Mouse (Mus musculus) MN1 (cell line): ENCODE measurements around the gene Letm1.
A peak's percentile ranks its signal among the peaks of the same experiment; 100 is the strongest.

Source experiments
- DNase-seq: peaks from one replicate; pipeline ENCODE4 v3.0.0-alpha.2; 2016; ENCODE audit warnings: low spot score

The Letm1 gene

GRCm38 (mm10) chr5:33738341-33738740, 44.3 kb downstream of the Letm1 start:
- DNase-seq, result no peak

DNA sequence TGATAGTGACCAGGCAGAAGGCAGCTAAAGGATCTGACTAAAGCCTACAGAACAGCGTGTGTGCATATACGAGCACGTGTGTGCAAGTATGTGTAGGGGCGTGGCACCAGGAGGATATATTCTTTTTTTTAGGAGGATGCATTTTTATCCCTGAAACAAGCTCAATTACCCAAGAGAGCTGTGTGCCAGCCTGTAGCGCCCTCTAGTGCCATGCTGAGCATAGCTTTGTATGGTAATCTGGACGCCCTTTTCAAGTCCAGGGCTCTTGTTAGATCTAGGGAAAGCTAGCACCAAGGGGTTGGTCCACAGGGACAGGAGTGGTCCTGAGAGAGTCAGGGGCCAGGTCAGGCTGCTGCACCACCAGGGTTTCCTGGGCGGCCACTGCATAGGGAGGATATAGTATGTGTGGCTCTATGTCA, 44.7 kb downstream of the Letm1 start:
- DNase-seq, result peak; percentile 87

DNA sequence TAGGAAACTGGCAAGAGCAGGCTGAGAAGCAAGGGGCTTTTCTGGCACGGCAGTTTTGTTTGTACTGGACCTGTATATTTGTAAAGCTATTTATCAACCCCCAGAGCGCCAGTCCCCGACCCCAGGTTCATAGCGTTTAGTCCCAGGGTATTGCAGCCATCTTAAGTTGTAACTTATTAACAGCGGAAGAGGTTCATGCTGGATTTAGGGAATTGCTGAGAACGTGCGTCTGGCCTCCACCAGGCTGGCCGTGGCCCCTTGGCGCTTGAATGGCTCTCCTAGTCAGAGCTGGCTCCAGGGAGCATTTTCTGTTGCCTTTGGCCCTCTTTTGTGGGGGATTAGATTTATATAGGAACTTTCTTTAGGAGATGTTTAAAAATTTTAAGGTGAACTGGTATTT, 46.4 kb downstream of the Letm1 start:
- DNase-seq, result no peak

DNA sequence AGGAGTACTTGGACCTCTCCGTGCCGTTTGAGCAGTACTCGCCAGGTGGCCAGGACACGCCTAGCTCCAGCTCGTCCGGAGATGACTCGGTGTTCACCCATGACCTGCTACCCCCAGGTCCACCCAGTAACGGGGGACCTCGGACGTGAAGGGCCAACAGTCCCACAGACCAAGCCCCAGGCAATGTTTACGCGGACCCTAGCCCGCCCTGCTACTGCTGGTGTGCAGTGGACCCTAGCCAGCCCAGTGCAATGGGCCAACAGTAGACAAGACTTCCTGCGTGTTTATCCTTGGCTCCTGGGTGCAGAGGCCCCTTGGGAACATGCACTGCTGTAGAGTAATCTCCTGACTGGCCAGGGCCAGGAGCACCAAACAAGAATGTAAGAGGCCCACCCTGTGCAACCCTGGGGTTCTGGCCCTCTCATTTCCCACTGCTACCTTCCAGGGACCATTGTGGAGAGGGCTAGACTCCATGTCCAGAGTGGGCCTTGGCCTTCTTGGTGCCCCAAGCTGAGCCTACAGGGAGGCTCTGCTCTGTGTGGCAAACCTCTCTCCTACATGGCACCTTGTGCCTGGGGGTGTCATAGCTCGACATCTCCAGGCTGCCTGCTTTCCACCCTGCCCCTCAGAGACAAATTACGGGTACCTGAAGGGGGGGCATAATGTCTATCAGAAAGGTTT, 47.1 kb downstream of the Letm1 start:
- no peak for DNase-seq

GRCm38 (mm10) chr5:33733837-33734236, 48.8 kb downstream of the Letm1 start:
- DNase-seq, result no peak

GRCm38 (mm10) chr5:33731051-33731450, 51.6 kb downstream of the Letm1 start:
- no peak for DNase-seq

GRCm38 (mm10) chr5:33730516-33730915, 52.1 kb downstream of the Letm1 start:
- no peak for DNase-seq

- no peak for DNase-seq
Measured at GRCm38 (mm10) chr5:33728841-33729240, 53.8 kb downstream of the Letm1 start.

GRCm38 (mm10) chr5:33726891-33727290, 55.7 kb downstream of the Letm1 start:
- DNase-seq, result no peak

- DNase-seq, result no peak
Measured at GRCm38 (mm10) chr5:33726081-33726647, 56.5 kb downstream of the Letm1 start.

DNA sequence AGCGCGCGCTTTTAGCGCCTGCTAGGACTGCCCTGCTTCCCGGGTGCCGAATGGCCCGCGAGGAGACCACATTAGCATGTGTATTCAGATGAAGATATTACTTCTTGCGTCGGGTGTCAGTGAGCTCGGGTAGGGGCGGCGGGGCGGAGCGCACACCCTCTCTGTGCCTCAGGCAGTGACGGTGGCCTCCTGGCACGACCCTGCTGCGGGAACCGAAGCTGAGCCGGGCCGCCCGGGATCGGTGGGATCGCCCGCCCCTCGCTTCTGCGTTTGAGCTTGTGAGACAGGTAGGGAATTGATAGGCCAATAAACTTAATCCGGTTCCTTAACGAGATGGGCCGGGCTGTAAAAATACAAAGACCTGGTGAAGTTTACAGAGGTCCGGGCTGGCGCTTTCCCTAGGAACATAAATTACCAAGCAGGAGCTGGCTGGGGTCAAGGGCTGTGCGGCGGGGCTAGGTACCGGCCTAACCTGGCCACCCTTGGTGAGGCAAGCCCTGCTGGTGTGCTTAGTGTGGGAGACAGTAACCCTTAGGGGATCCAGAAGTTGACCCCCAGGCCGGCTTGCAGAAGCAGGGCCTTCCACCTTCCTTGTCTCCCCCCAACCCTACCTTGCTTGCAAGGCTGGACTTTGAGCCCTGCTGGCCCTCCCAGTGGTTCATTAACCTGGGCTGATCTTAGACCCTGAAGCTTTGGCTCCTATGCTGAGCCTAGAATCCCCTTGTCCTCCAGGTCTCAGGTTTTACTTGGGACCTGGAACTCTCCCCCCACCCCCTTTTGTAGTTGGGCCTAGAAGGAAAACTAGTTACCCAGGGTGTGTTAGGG, 58.8 kb downstream of the Letm1 start:
- DNase-seq, result no peak

- no peak for DNase-seq
Measured at GRCm38 (mm10) chr5:33723019-33723640, 59.5 kb downstream of the Letm1 start.

DNA sequence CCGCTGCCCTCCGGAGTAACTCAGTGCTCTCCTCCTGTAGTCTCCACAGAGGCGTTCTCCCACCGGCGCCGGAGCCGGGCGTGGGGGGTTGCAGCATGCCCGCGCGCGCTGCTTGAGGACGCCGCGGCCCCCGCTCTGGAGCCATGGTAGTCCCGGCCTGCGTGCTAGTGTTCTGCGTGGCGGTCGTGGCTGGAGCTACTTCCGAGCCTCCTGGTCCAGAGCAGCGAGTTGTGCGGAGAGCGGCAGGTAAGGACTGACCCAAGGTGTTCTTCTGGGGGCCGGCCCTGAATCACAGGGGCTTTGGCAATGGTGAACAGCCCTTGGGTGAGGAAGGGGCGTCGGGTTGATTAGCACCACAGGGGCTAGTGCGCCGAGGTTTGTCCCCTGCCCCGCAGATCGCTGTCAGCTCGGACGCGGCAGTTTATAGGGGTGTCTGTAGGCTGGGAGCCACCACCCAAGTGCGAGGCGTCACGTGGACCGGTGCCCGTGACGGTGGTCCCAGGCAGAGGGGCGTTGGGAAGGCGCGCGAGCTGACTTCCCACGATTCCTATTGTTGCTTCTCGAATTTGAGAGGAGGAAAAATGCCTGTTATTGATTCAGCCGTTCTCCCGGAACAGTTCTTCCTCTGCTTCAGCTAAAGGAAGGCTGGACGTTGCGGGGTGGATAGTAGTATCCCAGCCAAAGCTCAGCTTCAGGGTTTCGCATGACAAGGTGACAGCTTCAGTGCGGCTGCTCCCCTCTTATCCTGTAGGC, 60.2 kb downstream of the Letm1 start:
- DNase-seq, result no peak

DNA sequence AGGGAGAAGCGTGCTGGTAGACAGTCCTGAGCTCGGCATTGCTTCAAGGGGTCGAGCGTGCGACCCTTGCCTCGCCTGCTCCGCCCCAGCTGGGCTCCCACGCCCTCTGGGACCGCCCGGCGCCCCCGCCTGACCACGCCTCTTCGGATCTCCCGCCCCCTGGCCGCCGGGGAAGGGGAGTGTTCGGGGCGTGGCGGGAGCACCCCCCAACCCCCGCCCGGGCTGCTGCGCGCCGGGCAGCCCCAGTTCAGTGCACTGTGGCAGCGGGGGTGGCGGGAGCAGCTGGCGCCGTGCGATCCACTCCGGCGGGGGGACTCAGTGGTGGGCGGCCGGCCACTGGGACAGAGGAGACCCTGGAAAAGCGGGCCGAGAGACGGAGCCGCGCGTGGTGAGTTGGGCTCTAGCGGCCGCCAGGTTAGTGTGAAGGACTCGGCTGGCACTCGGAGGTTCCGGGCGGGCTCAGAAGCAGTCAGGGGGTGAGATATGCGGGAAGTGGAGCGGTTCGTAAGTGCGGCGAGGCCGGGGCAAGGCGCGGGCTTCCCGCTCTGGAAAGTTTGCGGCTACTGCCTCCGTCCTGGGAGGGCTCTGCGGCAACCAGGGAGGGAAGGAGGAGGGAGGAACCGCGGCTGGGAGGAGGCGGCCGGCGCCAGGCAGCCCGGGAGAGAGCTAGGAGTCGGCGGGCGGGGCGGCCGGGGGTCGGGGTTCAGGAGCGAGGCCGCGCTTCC, 60.9 kb downstream of the Letm1 start, which contains the start of gene Fgfr3:
Gene Fgfr3, plus strand, starts transcription at position 134 of the 725 bp plus-strand sequence.
- DNase-seq, result peak; percentile 77

DNA sequence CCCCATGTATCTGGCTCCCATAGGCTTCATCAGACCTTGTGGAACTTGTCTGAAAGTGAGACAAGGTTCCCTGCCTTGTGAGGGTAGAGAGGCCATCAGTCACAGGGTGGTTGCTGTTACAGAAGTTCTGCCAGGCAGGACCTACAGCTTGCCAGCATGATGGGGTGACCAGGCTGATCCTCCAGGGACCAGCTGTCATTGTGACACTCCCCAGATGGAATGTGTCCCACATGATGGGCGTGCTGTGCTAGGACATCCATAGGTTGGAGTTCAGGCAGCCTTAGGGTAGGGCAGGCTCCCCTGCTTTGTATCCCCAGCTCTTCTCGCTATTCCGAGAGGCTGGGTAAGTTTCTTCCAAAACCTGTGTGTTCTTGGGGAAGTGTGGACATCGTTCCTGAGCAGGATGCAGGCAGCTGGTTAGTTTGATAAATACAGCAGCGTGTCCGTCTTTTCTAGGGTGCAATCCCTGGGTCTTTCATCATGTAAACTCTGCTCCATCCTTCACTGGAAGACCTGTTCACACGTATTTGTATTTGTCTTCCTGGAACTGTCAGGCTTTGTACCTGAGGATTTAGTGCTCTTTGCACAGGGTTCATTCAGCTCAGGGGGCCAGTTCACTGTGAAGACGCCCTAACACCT, 61.6 kb downstream of the Letm1 start:
- DNase-seq, result peak; percentile 82

DNA sequence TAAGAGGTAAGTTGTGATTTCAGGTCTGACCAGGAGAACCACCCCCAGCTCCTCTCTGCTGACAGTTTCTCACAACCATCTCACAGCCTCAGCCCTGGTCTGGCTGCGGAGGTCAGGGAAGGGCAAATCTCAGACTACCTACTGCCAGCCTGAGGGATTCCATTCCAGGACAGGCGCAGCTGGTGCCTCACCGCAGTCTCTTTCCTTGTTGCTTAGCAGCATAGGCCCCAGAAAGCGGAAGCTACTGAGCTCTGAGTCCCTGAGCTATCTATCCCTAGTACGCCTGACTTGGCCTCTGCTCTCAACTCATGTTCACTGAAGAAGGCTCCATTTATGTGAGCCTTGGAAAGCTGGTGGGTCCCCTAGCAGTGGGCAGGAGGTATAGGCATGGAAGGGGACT, 64.2 kb downstream of the Letm1 start:
- DNase-seq, result no peak

DNA sequence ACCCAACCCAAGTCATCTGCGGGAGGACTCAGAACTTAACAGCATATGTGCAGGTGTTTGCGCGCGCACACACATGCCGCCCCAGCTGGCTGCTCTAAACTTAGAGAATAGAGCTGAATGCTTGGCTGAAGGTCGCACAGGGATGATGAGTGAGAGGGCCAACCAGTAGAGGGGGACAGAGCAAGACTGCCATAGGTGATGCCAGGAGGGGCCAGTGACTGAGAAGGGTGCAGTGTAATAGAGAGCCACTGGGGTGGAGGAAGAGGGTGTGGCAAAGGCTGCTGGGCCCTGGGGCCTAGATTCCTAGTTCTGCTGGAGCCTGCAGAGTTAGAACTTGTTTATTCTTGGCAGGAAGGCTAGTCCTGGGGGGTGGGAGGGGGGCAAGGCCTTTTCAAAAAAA, 66.2 kb downstream of the Letm1 start:
- DNase-seq, result no peak

- no peak for DNase-seq
Measured at GRCm38 (mm10) chr5:33715182-33715581, 67.4 kb downstream of the Letm1 start.

GRCm38 (mm10) chr5:33712550-33712949, 70.1 kb downstream of the Letm1 start:
- DNase-seq, result no peak

- DNase-seq, result no peak
Measured at GRCm38 (mm10) chr5:33709037-33709436, 73.6 kb downstream of the Letm1 start.

DNA sequence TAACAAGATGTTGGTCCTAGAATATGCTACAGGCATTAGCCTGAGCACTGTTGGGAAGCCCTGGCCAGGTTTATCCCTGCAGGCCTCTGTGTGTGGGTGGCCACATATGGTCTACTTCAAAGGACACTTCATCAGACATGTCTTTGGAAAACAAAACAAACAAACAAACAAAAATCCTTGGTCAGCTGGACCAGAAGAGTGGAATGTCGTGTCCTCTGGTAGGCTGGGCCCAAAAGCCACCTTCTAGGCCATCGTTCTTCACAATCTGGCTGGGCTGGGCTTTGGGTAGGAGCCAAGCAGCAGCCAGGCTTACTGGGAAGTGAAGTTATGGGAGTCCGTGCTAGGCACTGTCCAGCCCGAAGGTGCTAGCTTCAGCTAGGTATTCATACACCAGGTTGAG, 75.5 kb downstream of the Letm1 start:
- no peak for DNase-seq
